Mouse (Mus musculus) bone marrow, adult 2 months (tissue): Measurements from ENCODE around the gene Apoa1.

ENCODE experiments used
- CTCF ChIP-seq: fragments of 200-500 bp; IDR thresholded peaks from 2 replicates; pipeline ENCODE4 v1.5.1; 2011; ENCODE audit warnings: low read length, control low read depth; ENCODE audit not compliant: control insufficient read depth, insufficient read depth
- POLR2A ChIP-seq: fragments of 200-500 bp; IDR thresholded peaks from 2 replicates; pipeline ENCODE4 v1.6.1; 2011; ENCODE audit warnings: low read depth, mild to moderate bottlenecking, control low read depth, low read length, borderline replicate concordance; ENCODE audit not compliant: control insufficient read depth

DNA sequence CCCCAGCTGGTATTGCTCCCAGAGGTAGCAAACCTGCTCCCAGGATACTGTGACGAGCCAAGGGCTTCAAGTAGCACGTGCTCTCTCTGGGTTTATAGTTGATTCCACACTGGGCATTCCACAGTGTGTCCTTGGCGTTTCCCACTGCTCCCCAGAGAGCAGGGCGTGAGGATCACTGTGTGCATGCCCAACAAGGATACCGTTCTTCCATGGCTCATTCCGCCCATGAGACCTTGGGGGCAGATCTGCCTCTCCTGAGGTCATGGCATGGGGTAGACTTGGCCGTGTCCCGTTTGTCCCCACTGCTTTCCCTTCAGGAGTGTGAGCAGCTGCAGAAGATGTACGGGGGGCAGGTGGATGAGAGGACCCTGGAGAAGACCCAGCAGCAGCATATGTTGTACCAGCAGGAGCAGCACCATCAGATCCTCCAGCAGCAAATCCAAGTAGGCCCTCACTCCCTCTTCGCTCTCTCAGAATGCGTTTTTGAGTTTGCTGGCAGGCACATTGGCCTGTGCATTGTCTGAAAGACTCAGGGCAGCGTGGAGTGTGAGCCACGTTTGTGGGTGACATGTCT is 19.9 kb upstream of the Apoa1 start:
- no peak for TF ChIP-seq CTCF
- TF ChIP-seq POLR2A: no peak
